Mouse (Mus musculus): ENCODE results near the gene Arid1b.

DNA sequence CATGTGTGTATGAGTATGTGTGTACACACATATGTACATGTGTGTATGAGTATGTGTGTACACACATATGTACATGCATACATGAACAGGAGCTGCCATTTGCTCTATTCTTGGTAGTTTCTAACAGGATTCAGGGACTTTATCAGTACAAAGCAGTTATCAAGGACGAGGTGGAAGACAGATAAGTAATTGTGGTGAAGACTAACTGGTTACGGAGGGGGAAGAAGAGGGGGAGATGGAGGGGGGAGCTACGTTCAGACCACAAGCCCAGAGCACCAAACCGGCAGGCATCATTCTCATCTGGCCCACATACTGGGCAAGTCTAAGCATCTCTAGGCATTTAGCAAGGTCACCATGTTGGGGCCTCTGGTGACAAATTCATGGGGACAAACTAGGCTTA, 230.8 kb downstream of the Arid1b start:
- TF ChIP-seq CTCF (IDR thresholded peaks at IDR 0.05; ENCODE audit: low read depth, low read length) (no peak), GATA1 (IDR thresholded peaks at IDR 0.05; ENCODE audit: borderline replicate concordance, low read length) (no peak)
